Mouse (Mus musculus): ENCODE results near the gene Fzr1. TPM values are rescaled to one million over a fixed set of nuclear protein-coding genes. Genes with fewer than 3 reads are reported as not detected.

Fzr1 gene
- total RNA-seq, 2 experiments from 2014 or later, result 30.5 to 32.7 TPM

GRCm38 (mm10) chr10:81342686-81343505, 35.4 kb downstream of the Fzr1 start, which contains the start of gene Gipc3:
TSS of gene Gipc3 (minus strand) at chr10:81343266.
- peak; percentile 46 to 53 for DNase-seq
- intact Hi-C loops (cut with DNase I), result loop anchor here (2.0 to 5.0 kb wide), 2 partner anchors 54 to 101 kb away; no protein-coding TSS in a partner anchor

GRCm38 (mm10) chr10:81341333-81341949, 36.9 kb downstream of the Fzr1 start:
- peak; percentile 85 to 88 for DNase-seq

GRCm38 (mm10) chr10:81340551-81341332, 37.6 kb downstream of the Fzr1 start:
- intact Hi-C loops (cut with DNase I), result loop anchor here (2.0 to 5.0 kb wide), 2 partner anchors 18 to 98 kb away; no protein-coding TSS in a partner anchor
- DNase-seq, result no peak

More at GRCm38 (mm10) chr10:81341333-81341949, 36.9 kb downstream of the Fzr1 start:
- intact Hi-C loops (cut with DNase I), result loop anchor here (2.0 to 5.0 kb wide), 2 partner anchors 19 to 99 kb away; no protein-coding TSS in a partner anchor

GRCm38 (mm10) chr10:81336558-81336957, 41.8 kb downstream of the Fzr1 start:
- DNase-seq, result no peak
- intact Hi-C loops (cut with DNase I), result no loop called here

GRCm38 (mm10) chr10:81335393-81336340, 42.6 kb downstream of the Fzr1 start:
- intact Hi-C loops (cut with DNase I), result no loop called here
- peak; percentile 61 to 64 for DNase-seq

- DNase-seq, result no peak
- intact Hi-C loops (cut with DNase I), result no loop called here
These were observed 44.0 kb downstream of the Fzr1 start for GRCm38 (mm10) chr10:81334324-81334723.

GRCm38 (mm10) chr10:81332277-81332676, 46.0 kb downstream of the Fzr1 start:
- intact Hi-C loops (cut with DNase I), result no loop called here

GRCm38 (mm10) chr10:81330007-81330406, 48.3 kb downstream of the Fzr1 start:
- peak; percentile 68 to 70 for DNase-seq
- intact Hi-C loops (cut with DNase I), result no loop called here

More at GRCm38 (mm10) chr10:81332277-81332676, 46.0 kb downstream of the Fzr1 start:
- no peak for DNase-seq

- intact Hi-C loops (cut with DNase I), result no loop called here
- peak in 1 of 2 experiments; percentile 65 for DNase-seq
These were observed 48.9 kb downstream of the Fzr1 start for GRCm38 (mm10) chr10:81329194-81329975.

GRCm38 (mm10) chr10:81328386-81328785, 49.9 kb downstream of the Fzr1 start, which contains the start of gene Tbxa2r:
TSS of gene Tbxa2r (plus strand) at chr10:81328731.
- peak; percentile 70 to 79 for DNase-seq
- intact Hi-C loops (cut with DNase I), result no loop called here

GRCm38 (mm10) chr10:81327959-81328358, 50.4 kb downstream of the Fzr1 start:
- intact Hi-C loops (cut with DNase I), result no loop called here
- DNase-seq, result no peak

GRCm38 (mm10) chr10:81326858-81327257, 51.5 kb downstream of the Fzr1 start:
- intact Hi-C loops (cut with DNase I), result no loop called here
- peak; percentile 60 to 61 for DNase-seq

- no peak for DNase-seq
- intact Hi-C loops (cut with DNase I), result no loop called here
These were observed 52.5 kb downstream of the Fzr1 start for GRCm38 (mm10) chr10:81325781-81326180.

GRCm38 (mm10) chr10:81325176-81325575, 53.1 kb downstream of the Fzr1 start:
- DNase-seq, result no peak
- intact Hi-C loops (cut with DNase I), result no loop called here

- intact Hi-C loops (cut with DNase I), result loop anchor here (2.0 kb wide), 1 partner anchor 17 kb away; no protein-coding TSS in a partner anchor
- no peak for DNase-seq
These were observed 54.4 kb downstream of the Fzr1 start for GRCm38 (mm10) chr10:81323791-81324530.

- DNase-seq, result no peak
- intact Hi-C loops (cut with DNase I), result loop anchor here (2.0 kb wide), 1 partner anchor 18 kb away; no protein-coding TSS in a partner anchor
These were observed 55.1 kb downstream of the Fzr1 start for GRCm38 (mm10) chr10:81323141-81323775.

- DNase-seq, result no peak
- intact Hi-C loops (cut with DNase I), result loop anchor here (2.0 kb wide), 1 partner anchor 18 kb away; no protein-coding TSS in a partner anchor
These were observed 55.9 kb downstream of the Fzr1 start for GRCm38 (mm10) chr10:81322444-81322843.

Data from heart, postnatal 14 days (tissue).